Mouse (Mus musculus) bone marrow macrophage, adult 2 months (primary cell): ENCODE measurements around the gene Fbxo42. TPM values are rescaled to one million over a fixed set of nuclear protein-coding genes. Genes with fewer than 3 reads are reported as not detected.
A peak's percentile ranks its signal among the peaks of the same experiment; 100 is the strongest.

ENCODE experiments used
- H3K27ac ChIP-seq: 2 replicates; pipeline ENCODE4 v1.5.1; 2012; ENCODE audit warnings: low read depth, low read length; ENCODE audit not compliant: insufficient read depth
- H3K4me1 ChIP-seq: 2 replicates; pipeline ENCODE4 v1.6.1; 2012; ENCODE audit warnings: low read length; ENCODE audit not compliant: control insufficient read depth, insufficient read depth
- H3K4me3 ChIP-seq: 2 replicates; pipeline ENCODE4 v1.5.1; 2012; ENCODE audit warnings: mild to moderate bottlenecking, low read length, moderate library complexity; ENCODE audit not compliant: insufficient read depth
- CTCF ChIP-seq: IDR thresholded peaks from 2 replicates; pipeline ENCODE4 v1.5.1; 2012; ENCODE audit warnings: low read depth, mild to moderate bottlenecking, low read length, moderate library complexity
- POLR2A ChIP-seq: IDR thresholded peaks from 2 replicates; pipeline ENCODE4 v1.6.1; 2012; ENCODE audit warnings: mild to moderate bottlenecking, low read depth, low read length, borderline replicate concordance
- polyA plus RNA-seq: library from polyadenylated mRNA; stranded (reverse); fragments of >200 nt; gene quantifications from 2 replicates; pipeline ENCODE4 v1.2.4, GENCODE M21; 2012; ENCODE audit not compliant: missing spikeins, insufficient read depth, insufficient read length

Fbxo42 gene
- polyA plus RNA-seq, 1 experiment = 28.2 TPM

GRCm38 (mm10) chr4:141115398-141115797 is 32.3 kb upstream of the Fbxo42 start:
- Histone ChIP-seq H3K4me3 (no peak overlapping the region), H3K27ac (no peak overlapping the region), H3K4me1 (no peaks in the 10 kb centered on the region)
- TF ChIP-seq CTCF (no peak), POLR2A (no peak)

- H3K4me3 ChIP-seq = no peak overlapping the region
- TF ChIP-seq POLR2A = no peak
- no peak for TF ChIP-seq CTCF
- peaks cover 3% of the 10 kb centered on the region; the same call in 1 of the 2 replicates for H3K4me1 ChIP-seq
- no peak overlapping the region for H3K27ac ChIP-seq
Measured at GRCm38 (mm10) chr4:141118691-141119090, 29.0 kb upstream of the Fbxo42 start.

GRCm38 (mm10) chr4:141120700-141121099 is 27.0 kb upstream of the Fbxo42 start:
- no peak overlapping the region for H3K4me3 ChIP-seq
- TF ChIP-seq POLR2A = no peak
- TF ChIP-seq CTCF = peak; percentile 24
- no peak overlapping the region for H3K27ac ChIP-seq
- H3K4me1 ChIP-seq = peaks cover 3% of the 10 kb centered on the region; the same call in 1 of the 2 replicates

- no peak for TF ChIP-seq CTCF
- TF ChIP-seq POLR2A = no peak
- no peak overlapping the region for H3K27ac ChIP-seq
- H3K4me3 ChIP-seq = no peak overlapping the region
- peaks cover 3% of the 10 kb centered on the region; the same call in 1 of the 2 replicates for H3K4me1 ChIP-seq
Measured at GRCm38 (mm10) chr4:141122663-141123062, 25.1 kb upstream of the Fbxo42 start.

GRCm38 (mm10) chr4:141123065-141123464 is 24.6 kb upstream of the Fbxo42 start:
- Histone ChIP-seq H3K27ac (no peak overlapping the region), H3K4me1 (peaks cover 3% of the 10 kb centered on the region; the same call in 1 of the 2 replicates), H3K4me3 (no peak overlapping the region)
- TF ChIP-seq CTCF = no peak
- no peak for TF ChIP-seq POLR2A

GRCm38 (mm10) chr4:141129190-141129710 is 18.5 kb upstream of the Fbxo42 start:
- Histone ChIP-seq H3K27ac (no peak overlapping the region), H3K4me1 (peaks cover 22% of the 10 kb centered on the region), H3K4me3 (no peak overlapping the region)
- TF ChIP-seq CTCF = no peak
- TF ChIP-seq POLR2A = no peak

- TF ChIP-seq POLR2A (no peak), CTCF (no peak)
- Histone ChIP-seq H3K27ac (no peak overlapping the region), H3K4me3 (no peak overlapping the region), H3K4me1 (peaks cover 34% of the 10 kb centered on the region)
Measured at GRCm38 (mm10) chr4:141130704-141131342, 16.9 kb upstream of the Fbxo42 start.

- H3K27ac ChIP-seq = no peak overlapping the region
- H3K4me3 ChIP-seq = no peak overlapping the region
- H3K4me1 ChIP-seq = peaks cover 42% of the 10 kb centered on the region
- TF ChIP-seq CTCF = no peak
- TF ChIP-seq POLR2A = no peak
Measured at GRCm38 (mm10) chr4:141131531-141132061, 16.1 kb upstream of the Fbxo42 start.

- H3K4me3 ChIP-seq = no peak overlapping the region
- peaks cover 48% of the 10 kb centered on the region for H3K4me1 ChIP-seq
- TF ChIP-seq CTCF (no peak), POLR2A (no peak)
- no peak overlapping the region for H3K27ac ChIP-seq
Measured at GRCm38 (mm10) chr4:141132191-141132590, 15.5 kb upstream of the Fbxo42 start.

GRCm38 (mm10) chr4:141133227-141133626 is 14.5 kb upstream of the Fbxo42 start:
- Histone ChIP-seq H3K4me1 (peaks cover 52% of the 10 kb centered on the region), H3K4me3 (no peak overlapping the region), H3K27ac (no peak overlapping the region)
- TF ChIP-seq POLR2A (no peak), CTCF (no peak)
